Mouse (Mus musculus) lung, postnatal 14 days (tissue): ENCODE measurements around the gene 4931422A03Rik.

ENCODE experiments used
- DNase-seq: peaks from one replicate; pipeline ENCODE4 v3.0.0; 2021

Gene 4931422A03Rik

GRCm38 (mm10) chr2:103934270-103934669 lies 93.9 kb downstream of the 4931422A03Rik start:
- no peak for DNase-seq

GRCm38 (mm10) chr2:103932480-103932879 lies 95.7 kb downstream of the 4931422A03Rik start:
- DNase-seq: no peak

- no peak for DNase-seq
These were observed 96.1 kb downstream of the 4931422A03Rik start for GRCm38 (mm10) chr2:103932025-103932424.

GRCm38 (mm10) chr2:103931511-103931911 lies 96.7 kb downstream of the 4931422A03Rik start:
- DNase-seq: no peak

- no peak for DNase-seq
These were observed 97.7 kb downstream of the 4931422A03Rik start for GRCm38 (mm10) chr2:103930306-103931019.

GRCm38 (mm10) chr2:103927610-103928145 lies 100.5 kb downstream of the 4931422A03Rik start:
- DNase-seq: no peak

GRCm38 (mm10) chr2:103926586-103927113 lies 101.5 kb downstream of the 4931422A03Rik start:
- no peak for DNase-seq

GRCm38 (mm10) chr2:103919488-103919887 lies 108.7 kb downstream of the 4931422A03Rik start:
- no peak for DNase-seq

GRCm38 (mm10) chr2:103918375-103918774 lies 109.8 kb downstream of the 4931422A03Rik start:
- no peak for DNase-seq

- DNase-seq: no peak
These were observed 110.8 kb downstream of the 4931422A03Rik start for GRCm38 (mm10) chr2:103917375-103917774.
